ENCODE assay signal across 8 mouse cellular contexts in genomic region chr1:172207111-172207584, GRCm38 (mm10). TPM values are rescaled to one million over a fixed set of nuclear protein-coding genes. Genes with fewer than 3 reads are reported as not detected.
DNase-seq lines count a peak whose midpoint lies in the region; ATAC-seq and TF ChIP-seq lines count a peak whose summit lies in the region.

No protein-coding gene starts in this region.

- no peaks in the 10 kb centered on the region for H3K27me3 ChIP-seq in kidney, embryonic 16.5 days (ENCODE audit: insufficient read depth, low read length)
- H3K27me3 ChIP-seq in forebrain, embryonic 10.5 days (ENCODE audit: poor library complexity, severe bottlenecking): no peaks in the 10 kb centered on the region
- no peaks in the 10 kb centered on the region for H3K27me3 ChIP-seq in intestine, embryonic 15.5 days (replicated peaks)
- no peaks in the 10 kb centered on the region for H3K27me3 ChIP-seq in midbrain, embryonic 15.5 days (replicated peaks)

- peak overlapping the region; percentile 82 for H3K4me3 ChIP-seq in kidney, embryonic 16.5 days (ENCODE audit: low read length)
- H3K4me3 ChIP-seq in bone marrow macrophage, adult 2 months (ENCODE audit: insufficient read depth, low read length): peak overlapping the region; percentile 39
- peak overlapping the region; percentile 85 for H3K4me3 ChIP-seq in forebrain, embryonic 10.5 days
- peak overlapping the region; percentile 61; the same call in 1 of the 2 replicates for H3K4me3 ChIP-seq in intestine, embryonic 15.5 days (replicated peaks)
- peak overlapping the region; percentile 89 for H3K4me3 ChIP-seq in midbrain, embryonic 15.5 days

- WGBS in kidney, embryonic 16.5 days: 18% methylated on average over 6 of the region's 7 CpGs
- 21% methylated on average over 7 of the region's 7 CpGs for WGBS in forebrain, embryonic 10.5 days
- 15% methylated on average over 7 of the region's 7 CpGs for WGBS in intestine, embryonic 15.5 days
- 2% methylated on average over 7 of the region's 7 CpGs for WGBS in midbrain, embryonic 15.5 days

- peak overlapping the region; percentile 88 for H3K4me2 ChIP-seq in kidney, embryonic 16.5 days (replicated peaks; ENCODE audit: low read depth, low read length)
- peak overlapping the region; percentile 72 for H3K4me2 ChIP-seq in intestine, embryonic 15.5 days (replicated peaks)
- peak overlapping the region; percentile 83 for H3K4me2 ChIP-seq in midbrain, embryonic 15.5 days

- H3K9me3 ChIP-seq in kidney, embryonic 16.5 days (ENCODE audit: low read length): no peaks in the 10 kb centered on the region
- no peaks in the 10 kb centered on the region for H3K9me3 ChIP-seq in forebrain, embryonic 10.5 days
- H3K9me3 ChIP-seq in intestine, embryonic 15.5 days: no peaks in the 10 kb centered on the region
- no peaks in the 10 kb centered on the region for H3K9me3 ChIP-seq in midbrain, embryonic 15.5 days

- H3K27ac ChIP-seq in kidney, embryonic 16.5 days (ENCODE audit: low read length): peak overlapping the region; percentile 90
- H3K27ac ChIP-seq in bone marrow macrophage, adult 2 months (ENCODE audit: insufficient read depth, low read depth, low read length): peak overlapping the region; percentile 91
- peak overlapping the region; percentile 96 for H3K27ac ChIP-seq in forebrain, embryonic 10.5 days
- peak overlapping the region; percentile 83 for H3K27ac ChIP-seq in intestine, embryonic 15.5 days
- H3K27ac ChIP-seq in midbrain, embryonic 15.5 days: peak overlapping the region; percentile 96

- TF ChIP-seq POLR2A in bone marrow macrophage, adult 2 months (IDR thresholded peaks at IDR 0.05; ENCODE audit: borderline replicate concordance, low read depth, low read length): no peak

- H3K36me3 ChIP-seq in kidney, embryonic 16.5 days (ENCODE audit: insufficient read depth, low read length): peaks cover under 1% of the 10 kb centered on the region; the same call in 1 of the 2 replicates
- H3K36me3 ChIP-seq in forebrain, embryonic 10.5 days (replicated peaks): peaks cover 2% of the 10 kb centered on the region; the same call in 1 of the 2 replicates
- no peaks in the 10 kb centered on the region for H3K36me3 ChIP-seq in intestine, embryonic 15.5 days
- no peaks in the 10 kb centered on the region for H3K36me3 ChIP-seq in midbrain, embryonic 15.5 days (replicated peaks)

- peak; percentile 6; the same call in 1 of the 2 replicates for ATAC-seq in kidney, embryonic 16.5 days (ENCODE audit: low FRiP score, low TSS enrichment)
- ATAC-seq in intestine, embryonic 15.5 days: peak; percentile 15; the same call in 1 of the 2 replicates
- ATAC-seq in midbrain, embryonic 15.5 days (replicated peaks): peak; percentile 4

- peaks cover 51% of the 10 kb centered on the region for H3K4me1 ChIP-seq in kidney, embryonic 16.5 days (ENCODE audit: insufficient read depth, low read length)
- peaks cover 33% of the 10 kb centered on the region for H3K4me1 ChIP-seq in bone marrow macrophage, adult 2 months (ENCODE audit: control insufficient read depth, insufficient read depth, low read length)
- H3K4me1 ChIP-seq in forebrain, embryonic 10.5 days: peaks cover 55% of the 10 kb centered on the region
- peaks cover 44% of the 10 kb centered on the region for H3K4me1 ChIP-seq in intestine, embryonic 15.5 days (replicated peaks)
- peaks cover 47% of the 10 kb centered on the region for H3K4me1 ChIP-seq in midbrain, embryonic 15.5 days

- peak overlapping the region; percentile 89; the same call in 1 of the 2 replicates for H3K9ac ChIP-seq in kidney, embryonic 16.5 days (replicated peaks; ENCODE audit: low read length)
- 0 out of 2 replicates have a peak overlapping the region, but pooled peaks have one; percentile 73 for H3K9ac ChIP-seq in intestine, embryonic 15.5 days
- H3K9ac ChIP-seq in midbrain, embryonic 15.5 days: peak overlapping the region; percentile 97

- no peak for DNase-seq in kidney, adult 9 months
- no peak for DNase-seq in forebrain, embryonic 10.5 days (ENCODE audit: extremely low spot score, low spot score)
- no peak for DNase-seq in thymus, postnatal 10 days (ENCODE audit: low spot score in 2 of 2)
- no peak for DNase-seq in urinary bladder, postnatal 25 days (ENCODE audit: low spot score)

- TF ChIP-seq CTCF in bone marrow macrophage, adult 2 months (IDR thresholded peaks at IDR 0.05; ENCODE audit: low read depth, low read length): no peak

RNA-seq across cellular contexts. Expression of gene Pea15a, which starts 0.5 kb away (rescaled TPM):
- 129 and 132 TPM in 2 replicates for polyA plus RNA-seq in kidney, embryonic 16.5 days (2015; fragmentation: Nextera tagmentation; extraction: Ambion mirVana)
- polyA plus RNA-seq in bone marrow macrophage, adult 2 months (2012; ENCODE audit: insufficient read depth, insufficient read length, missing spikeins): 249 and 256 TPM in 2 replicates
- polyA plus RNA-seq in forebrain, embryonic 10.5 days (2016; fragmentation: Nextera tagmentation; extraction: Ambion mirVana): 282 and 292 TPM in 2 replicates
- 86.4 and 89.0 TPM in 2 replicates for polyA plus RNA-seq in intestine, embryonic 15.5 days (2015; fragmentation: Nextera tagmentation; extraction: Ambion mirVana)
- 437 and 473 TPM in 2 replicates for polyA plus RNA-seq in midbrain, embryonic 15.5 days (2015; fragmentation: Nextera tagmentation; extraction: Ambion mirVana)

RNA-seq across cellular contexts. Expression of gene Casq1, which starts 12.5 kb away (rescaled TPM):
- 5.2 and 5.6 TPM in 2 replicates for polyA plus RNA-seq in kidney, embryonic 16.5 days (2015; fragmentation: Nextera tagmentation; extraction: Ambion mirVana)
- not detected in 2 replicates for polyA plus RNA-seq in bone marrow macrophage, adult 2 months (2012; ENCODE audit: insufficient read depth, insufficient read length, missing spikeins)
- polyA plus RNA-seq in forebrain, embryonic 10.5 days (2016; fragmentation: Nextera tagmentation; extraction: Ambion mirVana): 0.69 and 0.99 TPM in 2 replicates
- 18.4 and 20.2 TPM in 2 replicates for polyA plus RNA-seq in intestine, embryonic 15.5 days (2015; fragmentation: Nextera tagmentation; extraction: Ambion mirVana)
- polyA plus RNA-seq in midbrain, embryonic 15.5 days (2015; fragmentation: Nextera tagmentation; extraction: Ambion mirVana): 1.7 and 2.7 TPM in 2 replicates

RNA-seq across cellular contexts. Expression of gene Atp1a4, which starts 51.1 kb away (rescaled TPM):
- polyA plus RNA-seq in kidney, embryonic 16.5 days (2015; fragmentation: Nextera tagmentation; extraction: Ambion mirVana): 0.05 TPM in 1 of 2 replicates, not detected in the other
- not detected in 2 replicates for polyA plus RNA-seq in bone marrow macrophage, adult 2 months (2012; ENCODE audit: insufficient read depth, insufficient read length, missing spikeins)
- polyA plus RNA-seq in forebrain, embryonic 10.5 days (2016; fragmentation: Nextera tagmentation; extraction: Ambion mirVana): not detected in 2 replicates
- not detected in 2 replicates for polyA plus RNA-seq in intestine, embryonic 15.5 days (2015; fragmentation: Nextera tagmentation; extraction: Ambion mirVana)
- 0.05 TPM in 1 of 2 replicates, not detected in the other for polyA plus RNA-seq in midbrain, embryonic 15.5 days (2015; fragmentation: Nextera tagmentation; extraction: Ambion mirVana)

RNA-seq across cellular contexts. Expression of gene Igsf8, which starts 54.3 kb away (rescaled TPM):
- 60.2 and 69.7 TPM in 2 replicates for polyA plus RNA-seq in kidney, embryonic 16.5 days (2015; fragmentation: Nextera tagmentation; extraction: Ambion mirVana)
- 90.3 and 110 TPM in 2 replicates for polyA plus RNA-seq in bone marrow macrophage, adult 2 months (2012; ENCODE audit: insufficient read depth, insufficient read length, missing spikeins)
- 53.0 and 55.4 TPM in 2 replicates for polyA plus RNA-seq in forebrain, embryonic 10.5 days (2016; fragmentation: Nextera tagmentation; extraction: Ambion mirVana)
- polyA plus RNA-seq in intestine, embryonic 15.5 days (2015; fragmentation: Nextera tagmentation; extraction: Ambion mirVana): 46.1 and 53.3 TPM in 2 replicates
- polyA plus RNA-seq in midbrain, embryonic 15.5 days (2015; fragmentation: Nextera tagmentation; extraction: Ambion mirVana): 66.2 and 77.2 TPM in 2 replicates

RNA-seq across cellular contexts. Expression of gene Dcaf8, which starts 59.3 kb away (rescaled TPM):
- polyA plus RNA-seq in kidney, embryonic 16.5 days (2015; fragmentation: Nextera tagmentation; extraction: Ambion mirVana): 147 and 149 TPM in 2 replicates
- polyA plus RNA-seq in bone marrow macrophage, adult 2 months (2012; ENCODE audit: insufficient read depth, insufficient read length, missing spikeins): 73.2 and 78.3 TPM in 2 replicates
- 132 and 138 TPM in 2 replicates for polyA plus RNA-seq in forebrain, embryonic 10.5 days (2016; fragmentation: Nextera tagmentation; extraction: Ambion mirVana)
- polyA plus RNA-seq in intestine, embryonic 15.5 days (2015; fragmentation: Nextera tagmentation; extraction: Ambion mirVana): 98.2 and 101 TPM in 2 replicates
- polyA plus RNA-seq in midbrain, embryonic 15.5 days (2015; fragmentation: Nextera tagmentation; extraction: Ambion mirVana): 93.0 and 94.7 TPM in 2 replicates

Comparison
In these comparisons a context has a peak if more than half of its experiments do, and no peak if none do; other contexts are left out.
1. H3K4me3 ChIP-seq: peak in every context shown above with its lines; median percentile 89 in midbrain, embryonic 15.5 days; 85 in forebrain, embryonic 10.5 days; 82 in kidney, embryonic 16.5 days; 61 in intestine, embryonic 15.5 days; 39 in bone marrow macrophage, adult 2 months.